Mouse (Mus musculus) ovary, adult 10 weeks (tissue): ENCODE results near the gene Hfe. TPM values are rescaled to one million over a fixed set of nuclear protein-coding genes. Genes with fewer than 3 reads are reported as not detected.

Experiments
- polyA plus RNA-seq: library from polyadenylated mRNA; stranded (reverse); fragments of 350-450 nt; fragmentation: Illumina TruSeq; extraction: RNeasy Lipid Tissue Mini Kit (QIAGEN cat#74804); gene quantifications from one replicate; pipeline ENCODE4 v1.2.3, GENCODE M21; 2014

Hfe gene
- polyA plus RNA-seq = 24.7 TPM

DNA sequence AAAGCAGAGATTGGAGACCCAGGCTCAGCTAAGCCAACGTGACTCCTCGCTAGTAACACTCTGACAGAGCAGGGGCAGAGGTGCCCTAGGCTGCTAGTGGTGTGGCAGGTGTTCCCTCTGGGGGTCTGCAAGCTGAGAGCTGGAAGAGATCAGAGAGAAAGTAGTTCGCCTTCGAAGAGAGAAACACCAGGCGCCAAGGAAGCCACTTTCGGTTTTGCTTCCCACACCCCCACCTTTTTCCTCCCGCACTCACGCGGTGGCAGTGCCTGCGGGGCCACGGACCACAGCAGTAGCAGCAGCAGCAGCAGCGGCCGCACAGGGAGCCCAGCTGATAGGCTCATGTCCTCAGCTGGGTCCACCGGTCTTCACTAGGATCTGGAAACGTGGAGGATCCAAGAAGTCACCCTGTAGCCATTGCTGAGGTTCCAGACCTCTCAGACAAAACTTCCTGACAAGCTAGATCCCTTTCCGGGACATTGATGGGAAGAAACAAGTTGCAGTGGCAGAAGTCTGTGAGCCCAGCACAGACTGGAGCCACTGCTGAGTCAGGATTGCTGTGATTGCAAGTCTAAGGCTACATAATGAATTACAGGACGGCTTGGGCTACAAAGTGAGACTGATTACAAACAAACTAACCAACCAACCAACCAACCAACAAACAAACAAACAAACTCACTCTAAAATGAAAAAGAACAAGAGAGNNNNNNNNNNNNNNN lies at the start of gene Hfe:
Gene Hfe (minus strand): TSS at position 481 of the 716 bp plus-strand sequence.

DNA sequence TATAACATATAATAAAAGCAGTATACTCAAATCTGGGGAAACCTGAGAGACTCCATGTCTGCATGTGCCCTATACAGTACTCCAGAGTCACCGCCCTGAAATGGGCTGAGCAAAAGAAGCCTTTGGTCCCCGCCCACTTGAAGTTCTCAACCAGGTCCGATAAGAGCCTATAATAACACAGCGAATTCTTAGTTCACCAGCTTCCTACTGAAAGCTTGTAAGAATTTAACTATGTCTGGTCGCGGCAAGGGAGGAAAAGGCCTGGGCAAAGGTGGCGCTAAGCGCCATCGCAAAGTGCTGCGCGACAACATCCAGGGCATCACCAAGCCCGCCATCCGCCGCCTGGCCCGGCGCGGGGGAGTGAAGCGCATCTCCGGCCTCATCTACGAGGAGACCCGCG lies 46.1 kb upstream of the Hfe start, which contains the start of gene Hist1h4b:
Gene Hist1h4b (plus strand): TSS at position 224 of the 400 bp plus-strand sequence.

DNA sequence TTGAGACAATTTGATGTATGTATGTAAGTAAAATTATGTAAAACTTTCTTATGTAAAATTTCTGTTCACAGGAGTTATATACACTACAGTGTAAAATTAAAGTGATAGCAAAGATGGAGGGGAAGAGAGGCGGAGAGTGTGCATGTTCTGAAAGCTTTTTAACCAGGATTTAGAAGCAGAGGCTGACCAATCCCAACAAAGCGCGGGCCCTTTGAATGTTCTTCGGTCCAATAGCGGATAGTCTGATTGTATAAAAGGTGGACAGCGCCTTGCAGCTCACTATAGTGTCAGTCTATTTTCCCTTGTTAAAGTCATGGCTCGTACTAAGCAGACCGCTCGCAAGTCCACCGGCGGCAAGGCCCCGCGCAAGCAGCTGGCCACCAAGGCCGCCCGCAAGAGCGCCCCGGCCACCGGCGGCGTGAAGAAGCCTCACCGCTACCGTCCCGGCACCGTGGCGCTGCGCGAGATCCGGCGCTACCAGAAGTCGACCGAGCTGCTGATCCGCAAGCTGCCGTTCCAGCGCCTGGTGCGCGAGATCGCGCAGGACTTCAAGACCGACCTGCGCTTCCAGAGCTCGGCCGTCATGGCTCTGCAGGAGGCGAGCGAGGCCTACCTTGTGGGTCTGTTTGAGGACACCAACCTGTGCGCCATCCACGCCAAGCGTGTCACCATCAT lies 41.5 kb upstream of the Hfe start, which contains the start of gene Hist1h3b:
Gene Hist1h3b (plus strand): TSS at position 201 of the 675 bp plus-strand sequence.

DNA sequence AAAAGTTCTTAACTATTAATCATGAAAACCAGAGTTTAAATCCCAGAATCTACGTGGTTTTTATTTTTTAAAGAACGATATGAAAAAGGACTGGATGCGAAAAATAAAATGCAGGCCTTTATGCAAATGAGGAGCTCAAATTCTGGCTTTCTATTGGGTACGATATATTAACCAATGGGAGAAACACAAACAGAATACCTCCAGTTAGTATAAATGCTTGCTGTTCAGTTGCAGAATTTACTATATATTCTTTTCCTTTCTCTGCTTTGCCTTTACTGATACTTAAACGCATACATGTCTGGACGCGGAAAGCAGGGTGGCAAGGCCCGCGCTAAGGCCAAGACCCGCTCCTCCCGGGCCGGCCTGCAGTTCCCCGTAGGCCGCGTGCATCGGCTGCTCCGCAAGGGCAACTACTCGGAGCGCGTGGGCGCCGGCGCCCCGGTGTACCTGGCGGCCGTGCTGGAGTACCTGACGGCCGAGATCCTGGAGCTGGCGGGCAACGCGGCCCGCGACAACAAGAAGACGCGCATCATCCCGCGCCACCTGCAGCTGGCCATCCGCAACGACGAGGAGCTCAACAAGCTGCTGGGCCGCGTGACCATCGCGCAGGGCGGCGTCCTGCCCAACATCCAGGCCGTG lies 40.3 kb upstream of the Hfe start, which contains the start of gene Hist1h2ab:
Gene Hist1h2ab (plus strand): TSS at position 288 of the 639 bp plus-strand sequence.

DNA sequence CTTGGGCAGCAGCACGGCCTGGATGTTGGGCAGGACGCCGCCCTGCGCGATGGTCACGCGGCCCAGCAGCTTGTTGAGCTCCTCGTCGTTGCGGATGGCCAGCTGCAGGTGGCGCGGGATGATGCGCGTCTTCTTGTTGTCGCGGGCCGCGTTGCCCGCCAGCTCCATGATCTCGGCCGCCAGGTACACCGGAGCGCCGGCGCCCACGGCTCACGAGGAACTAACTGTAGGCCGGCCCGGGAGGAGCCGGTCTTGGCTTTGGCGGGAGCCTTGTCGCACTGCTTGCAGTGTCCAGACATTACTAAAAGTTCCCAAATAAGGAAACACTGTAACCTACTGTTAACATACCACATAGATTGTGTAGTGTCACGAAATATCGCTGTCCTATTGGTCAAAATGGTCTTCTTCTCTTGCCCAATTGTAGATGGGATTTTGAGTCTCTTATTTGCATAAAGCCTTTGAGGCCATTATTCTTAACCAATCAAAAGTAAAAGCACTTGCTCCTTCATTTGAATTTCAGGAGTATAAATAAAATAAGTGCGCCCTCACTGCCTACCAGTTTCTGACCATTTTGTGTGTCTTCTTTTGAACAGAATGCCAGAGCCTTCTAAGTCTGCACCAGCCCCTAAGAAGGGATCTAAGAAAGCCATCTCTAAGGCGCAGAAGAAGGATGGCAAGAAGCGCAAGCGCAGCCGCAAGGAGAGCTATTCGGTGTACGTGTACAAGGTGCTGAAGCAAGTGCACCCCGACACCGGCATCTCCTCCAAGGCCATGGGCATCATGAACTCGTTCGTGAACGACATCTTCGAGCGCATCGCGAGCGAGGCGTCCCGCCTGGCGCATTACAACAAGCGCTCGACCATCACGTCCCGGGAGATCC lies 35.8 kb upstream of the Hfe start, which contains the start of gene Hist1h2bb:
Gene Hist1h2bb (plus strand): TSS at position 534 of the 880 bp plus-strand sequence.

DNA sequence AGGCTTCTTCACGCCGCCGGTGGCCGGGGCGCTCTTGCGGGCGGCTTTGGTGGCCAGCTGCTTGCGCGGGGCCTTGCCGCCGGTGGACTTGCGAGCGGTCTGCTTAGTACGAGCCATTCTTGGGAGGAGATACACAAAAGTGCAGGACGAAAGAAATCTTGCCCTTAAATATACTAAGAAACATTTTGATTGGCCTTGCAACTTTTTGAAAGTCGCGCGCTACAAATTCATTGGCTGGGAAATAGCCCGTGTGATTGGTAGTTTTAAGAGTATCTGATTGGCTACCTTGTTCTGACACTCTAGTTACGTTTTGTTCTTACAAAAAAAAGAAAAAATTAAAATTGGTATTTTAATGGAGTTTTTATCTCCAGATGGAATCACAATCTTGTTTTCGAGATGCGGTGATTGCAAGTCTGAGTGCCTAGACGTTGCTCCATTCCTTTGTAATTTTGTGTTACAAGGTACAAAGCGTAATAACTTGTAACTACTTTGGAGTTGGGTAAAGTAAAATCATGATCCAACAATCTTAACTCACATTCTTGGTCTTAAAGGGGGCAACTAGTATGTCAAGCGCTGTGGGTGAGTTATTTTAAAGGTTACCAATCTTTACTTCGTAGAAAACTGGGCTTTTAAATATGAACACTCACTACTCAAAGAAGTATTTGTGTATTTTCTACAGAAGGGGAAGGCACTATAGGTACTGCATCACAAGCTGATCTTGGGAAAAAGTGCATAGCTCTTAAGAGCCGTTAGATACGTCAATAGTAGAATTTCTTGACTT lies 34.9 kb upstream of the Hfe start, which contains the start of gene Hist1h3c:
Gene Hist1h3c (minus strand): TSS at position 222 of the 781 bp plus-strand sequence.

DNA sequence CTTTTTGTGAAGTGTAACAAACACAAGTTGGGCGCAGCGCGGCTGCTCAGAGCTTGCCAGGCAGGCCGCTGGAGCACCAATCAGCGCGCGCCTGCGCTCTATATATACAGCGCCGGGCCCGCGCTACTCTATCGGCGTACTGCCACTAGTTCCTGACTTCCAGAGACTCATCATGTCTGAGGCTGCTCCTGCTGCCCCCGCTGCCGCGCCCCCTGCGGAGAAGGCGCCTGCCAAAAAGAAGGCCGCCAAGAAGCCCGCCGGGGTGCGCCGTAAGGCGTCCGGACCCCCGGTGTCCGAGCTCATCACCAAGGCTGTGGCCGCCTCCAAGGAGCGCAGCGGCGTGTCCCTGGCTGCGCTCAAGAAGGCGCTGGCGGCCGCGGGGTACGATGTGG lies 28.0 kb upstream of the Hfe start, which contains the start of gene Hist1h1c:
Gene Hist1h1c (plus strand): TSS at position 132 of the 392 bp plus-strand sequence.

DNA sequence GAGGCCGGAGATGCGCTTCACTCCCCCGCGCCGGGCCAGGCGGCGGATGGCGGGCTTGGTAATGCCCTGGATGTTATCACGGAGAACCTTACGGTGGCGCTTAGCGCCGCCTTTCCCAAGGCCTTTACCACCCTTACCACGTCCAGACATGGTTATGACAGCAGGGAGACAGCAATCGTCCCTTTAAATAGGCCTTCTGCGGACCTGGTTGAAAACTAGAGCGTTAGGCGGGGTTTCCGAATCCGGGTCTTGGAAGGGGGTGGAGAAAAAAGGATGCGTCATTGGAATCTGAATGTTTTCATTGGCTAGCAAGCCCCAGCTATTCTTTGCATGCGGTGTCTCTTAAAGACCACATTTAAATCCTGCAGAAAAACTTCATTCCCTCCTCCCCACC lies 12.4 kb downstream of the Hfe start, which contains the start of gene Hist1h4c:
Gene Hist1h4c (minus strand): TSS at position 155 of the 394 bp plus-strand sequence.

DNA sequence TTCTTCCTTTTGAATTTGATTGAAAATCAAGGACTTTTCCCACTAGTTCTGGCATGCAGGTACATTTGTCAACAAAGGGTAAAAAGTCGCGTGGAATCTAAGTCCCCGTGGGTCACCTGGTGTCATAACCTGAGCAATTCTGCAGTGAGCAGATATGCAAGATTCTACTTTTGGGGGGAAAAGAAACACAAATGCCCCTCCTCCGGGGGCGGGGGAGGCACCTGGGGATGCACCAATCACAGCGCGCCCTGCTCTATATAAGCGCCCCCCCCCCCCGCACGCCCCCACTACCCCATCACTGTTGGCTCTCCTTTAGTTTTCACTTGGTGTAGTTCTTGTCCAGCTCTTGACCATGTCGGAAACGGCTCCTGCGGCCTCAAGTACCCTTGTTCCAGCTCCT lies 15.1 kb downstream of the Hfe start, which contains the start of gene Hist1h1t:
Gene Hist1h1t (plus strand): TSS at position 301 of the 400 bp plus-strand sequence.

DNA sequence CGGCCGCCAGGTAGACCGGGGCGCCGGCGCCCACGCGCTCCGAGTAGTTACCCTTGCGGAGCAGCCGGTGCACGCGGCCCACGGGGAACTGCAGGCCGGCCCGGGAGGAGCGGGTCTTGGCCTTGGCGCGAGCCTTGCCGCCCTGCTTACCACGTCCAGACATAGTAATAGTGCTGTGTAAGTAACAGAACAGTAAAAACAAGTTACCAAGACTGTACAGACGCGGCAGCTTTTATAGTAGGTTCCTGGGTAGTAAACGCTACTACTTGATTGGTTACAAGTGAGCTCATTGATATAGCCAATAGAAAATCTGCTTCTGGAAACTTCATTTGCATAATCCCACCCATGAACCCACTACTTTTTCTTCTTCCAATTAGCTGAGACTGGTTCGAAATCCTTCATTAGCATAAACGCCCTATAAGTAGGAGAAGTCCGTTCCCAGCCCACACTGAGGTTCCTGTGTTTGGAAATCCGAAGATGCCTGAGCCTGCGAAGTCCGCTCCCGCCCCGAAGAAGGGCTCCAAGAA lies 26.8 kb downstream of the Hfe start, which contains the start of the genes Hist1h2ac and Hist1h2bc:
Gene Hist1h2ac (minus strand): TSS at position 194 of the 527 bp plus-strand sequence.
Gene Hist1h2bc (plus strand): TSS at position 445 of the 527 bp plus-strand sequence.

Other genes starting within 250 kb of the Hfe start
- gene Btn1a1, start 245.0 kb downstream of the Hfe start, polyA plus RNA-seq = 0.17 TPM
- not detected for gene Btn2a2, start 222.0 kb downstream of the Hfe start, polyA plus RNA-seq
- gene Hist1h4h, start 179.8 kb downstream of the Hfe start, polyA plus RNA-seq = not detected
- not detected for gene Hist1h2af, start 176.9 kb downstream of the Hfe start, polyA plus RNA-seq
- gene Hist1h3g, start 175.4 kb downstream of the Hfe start, polyA plus RNA-seq = not detected
- 1.00 TPM for gene Hist1h2bh, start 167.5 kb downstream of the Hfe start, polyA plus RNA-seq
- not detected for gene Hist1h3f, start 166.8 kb downstream of the Hfe start, polyA plus RNA-seq
- gene Hist1h4f, start 159.2 kb downstream of the Hfe start, polyA plus RNA-seq = not detected
- gene Hist1h1d, start 157.6 kb downstream of the Hfe start, polyA plus RNA-seq = 0.14 TPM
- gene Hist1h3e, start 148.5 kb downstream of the Hfe start, polyA plus RNA-seq = not detected
- gene Hist1h2ae, start 139.6 kb downstream of the Hfe start, polyA plus RNA-seq = 0.80 TPM
- not detected for gene Hist1h2bg, start 139.5 kb downstream of the Hfe start, polyA plus RNA-seq
- not detected for gene Hist1h2bf, start 136.7 kb downstream of the Hfe start, polyA plus RNA-seq
- not detected for gene Hist1h2ad, start 136.5 kb downstream of the Hfe start, polyA plus RNA-seq
- gene Hist1h3d, start 135.1 kb downstream of the Hfe start, polyA plus RNA-seq = 0.37 TPM
- gene Hist1h4d, start 129.3 kb downstream of the Hfe start, polyA plus RNA-seq = 0.57 TPM
- gene Hist1h2be, start 89.7 kb downstream of the Hfe start, polyA plus RNA-seq = 3.4 TPM
- 0.40 TPM for gene Hist1h1e, start 88.3 kb downstream of the Hfe start, polyA plus RNA-seq
- gene Hist1h2ac, start 26.9 kb downstream of the Hfe start, polyA plus RNA-seq = 0.83 TPM
- gene Hist1h2bc, start 26.7 kb downstream of the Hfe start, polyA plus RNA-seq = 68.0 TPM
- gene Hist1h1t, start 15.0 kb downstream of the Hfe start, polyA plus RNA-seq = not detected
- not detected for gene Hist1h4c, start 12.4 kb downstream of the Hfe start, polyA plus RNA-seq
- gene Hist1h1c, start 28.0 kb upstream of the Hfe start, polyA plus RNA-seq = 9.9 TPM
- gene Hist1h3c, start 34.7 kb upstream of the Hfe start, polyA plus RNA-seq = not detected
- gene Hist1h2bb, start 35.9 kb upstream of the Hfe start, polyA plus RNA-seq = not detected
- not detected for gene Hist1h2ab, start 40.3 kb upstream of the Hfe start, polyA plus RNA-seq
- gene Hist1h3b, start 41.4 kb upstream of the Hfe start, polyA plus RNA-seq = not detected
- not detected for gene Hist1h4b, start 46.2 kb upstream of the Hfe start, polyA plus RNA-seq
- gene Hist1h4a, start 50.4 kb upstream of the Hfe start, polyA plus RNA-seq = not detected
- gene Hist1h3a, start 51.5 kb upstream of the Hfe start, polyA plus RNA-seq = not detected
- not detected for gene Hist1h1a, start 52.8 kb upstream of the Hfe start, polyA plus RNA-seq
- gene Trim38, start 59.1 kb upstream of the Hfe start, polyA plus RNA-seq = not detected
- 0.09 TPM for gene Slc17a2, start 96.1 kb upstream of the Hfe start, polyA plus RNA-seq
- not detected for gene Slc17a3, start 128.6 kb upstream of the Hfe start, polyA plus RNA-seq
- gene Slc17a1, start 156.9 kb upstream of the Hfe start, polyA plus RNA-seq = not detected
- not detected for gene Slc17a4, start 204.2 kb upstream of the Hfe start, polyA plus RNA-seq
- not detected for gene Hist1h2ba, start 223.3 kb upstream of the Hfe start, polyA plus RNA-seq
- gene Hist1h2aa, start 223.6 kb upstream of the Hfe start, polyA plus RNA-seq = not detected